Mouse (Mus musculus): ENCODE results near the gene Taz. TPM values are rescaled to one million over a fixed set of nuclear protein-coding genes. Genes with fewer than 3 reads are reported as not detected.

The Taz gene
- 69.0 and 80.5 TPM in 2 replicates for polyA plus RNA-seq (2016; fragmentation: Nextera tagmentation; extraction: Ambion mirVana)

DNA sequence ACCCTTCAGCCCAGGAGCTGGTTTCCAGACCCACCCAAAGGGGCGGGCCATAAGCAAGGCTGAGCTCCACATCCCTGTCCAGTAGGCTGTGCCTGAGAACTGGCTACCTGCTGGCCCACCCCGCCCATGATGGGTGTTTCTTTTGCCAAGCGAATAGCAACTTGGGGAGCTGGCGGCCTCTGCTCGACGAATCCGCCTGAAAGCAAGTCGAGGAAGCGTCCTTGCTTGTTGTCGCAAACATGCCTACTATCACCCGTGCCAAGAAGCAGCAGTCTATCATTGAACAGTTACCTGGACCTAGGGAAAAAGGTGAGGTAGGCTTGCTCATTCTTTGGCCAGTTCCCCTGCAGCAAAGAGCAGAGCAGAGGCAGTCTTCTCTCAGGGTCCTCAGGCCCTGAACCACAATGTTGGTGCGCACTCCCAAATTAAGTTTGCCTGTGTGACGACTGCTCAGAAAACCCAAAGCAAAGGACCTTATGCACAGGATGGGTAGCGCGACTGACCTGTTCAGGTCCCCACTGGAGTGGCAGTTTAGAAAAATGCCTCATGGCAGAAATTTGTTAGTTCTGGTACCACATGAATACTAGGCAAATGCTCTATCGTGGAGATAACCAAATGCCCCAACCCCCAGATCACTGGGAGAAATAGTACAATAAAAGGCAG, at the start of gene Taz, which contains the start of gene Dnase1l1:
TSS of gene Taz (plus strand) at position 181 of the 663 bp plus-strand sequence.
TSS of gene Dnase1l1 (minus strand) at position 606 of the 663 bp plus-strand sequence.
- 13% methylated on average over 16 of the region's 16 CpGs for WGBS
- H3K4me3 ChIP-seq = peak within 1 kb of the TSS; percentile 68

DNA sequence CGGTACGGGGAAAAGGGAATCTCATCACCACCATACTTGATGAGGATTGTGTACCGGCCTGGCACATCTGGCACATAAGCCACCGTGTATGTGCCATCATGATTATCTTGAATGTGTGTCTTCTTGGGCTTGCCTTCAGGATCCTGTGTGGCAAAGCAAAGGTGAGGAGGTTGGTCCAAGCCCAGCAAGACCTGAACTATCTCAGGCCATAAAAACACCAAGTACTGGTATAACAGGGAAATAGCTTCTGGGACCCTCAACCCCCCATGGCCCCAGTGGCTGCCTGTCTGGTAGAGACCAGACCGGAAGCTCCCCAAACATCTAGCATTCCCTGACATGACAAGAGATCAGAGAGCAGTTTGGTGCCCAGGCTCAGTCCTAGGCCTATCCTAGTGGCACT, 48.5 kb upstream of the Taz start:
- 0 out of 2 replicates have a peak, but pooled peaks cover 6% of the 10 kb centered on the region for H3K27me3 ChIP-seq (ENCODE audit: low read depth, poor library complexity, severe bottlenecking)
- no peak overlapping the region for H3K4me3 ChIP-seq
- H3K27ac ChIP-seq = no peak overlapping the region
- no peaks in the 10 kb centered on the region for H3K4me1 ChIP-seq
- no peak for DNase-seq (ENCODE audit: low spot score)
- H3K9me3 ChIP-seq (replicated peaks) = no peaks in the 10 kb centered on the region
- 90% methylated on average over 5 of the region's 5 CpGs for WGBS
- H3K36me3 ChIP-seq = peaks cover 100% of the 10 kb centered on the region

More for the DNA sequence above, at the start of gene Taz, which contains the start of gene Dnase1l1:
- peaks cover 34% of the 10 kb centered on the region for H3K27me3 ChIP-seq (ENCODE audit: low read depth, poor library complexity, severe bottlenecking)
- peaks cover 14% of the 10 kb centered on the region for H3K4me1 ChIP-seq
- DNase-seq (ENCODE audit: low spot score) = peak; percentile 62
- peak within 1 kb of the TSS; percentile 84 for H3K27ac ChIP-seq
- no peaks in the 10 kb centered on the region for H3K36me3 ChIP-seq
- H3K9me3 ChIP-seq (replicated peaks) = no peaks in the 10 kb centered on the region

DNA sequence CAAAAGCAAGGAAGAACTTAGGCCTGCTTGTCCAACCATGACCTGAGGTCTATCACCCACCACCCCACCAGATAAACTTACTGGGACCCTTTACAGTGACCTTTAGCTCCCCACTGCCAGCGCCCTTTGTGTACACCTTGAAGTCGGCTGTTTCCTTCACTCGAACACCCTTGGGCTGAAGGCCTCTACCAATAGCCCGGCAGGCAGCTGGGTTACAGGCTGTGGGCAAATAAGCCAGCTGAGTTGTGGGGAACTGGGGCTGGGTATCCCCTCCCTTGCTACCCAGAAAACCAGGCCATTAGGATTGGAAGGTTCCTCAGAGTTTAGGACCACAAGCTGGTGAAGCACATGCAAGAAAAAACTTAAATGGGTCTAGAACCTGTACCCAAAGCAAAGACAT, 41.4 kb upstream of the Taz start:
- H3K9me3 ChIP-seq (replicated peaks) = no peaks in the 10 kb centered on the region
- no peaks in the 10 kb centered on the region for H3K27me3 ChIP-seq (ENCODE audit: low read depth, poor library complexity, severe bottlenecking)
- H3K4me3 ChIP-seq = no peak overlapping the region
- H3K27ac ChIP-seq = no peak overlapping the region
- WGBS = 89% methylated on average over 4 of the region's 4 CpGs
- H3K4me1 ChIP-seq = peaks cover 5% of the 10 kb centered on the region; the same call in 1 of the 2 replicates
- DNase-seq (ENCODE audit: low spot score) = no peak
- peaks cover 87% of the 10 kb centered on the region for H3K36me3 ChIP-seq

DNA sequence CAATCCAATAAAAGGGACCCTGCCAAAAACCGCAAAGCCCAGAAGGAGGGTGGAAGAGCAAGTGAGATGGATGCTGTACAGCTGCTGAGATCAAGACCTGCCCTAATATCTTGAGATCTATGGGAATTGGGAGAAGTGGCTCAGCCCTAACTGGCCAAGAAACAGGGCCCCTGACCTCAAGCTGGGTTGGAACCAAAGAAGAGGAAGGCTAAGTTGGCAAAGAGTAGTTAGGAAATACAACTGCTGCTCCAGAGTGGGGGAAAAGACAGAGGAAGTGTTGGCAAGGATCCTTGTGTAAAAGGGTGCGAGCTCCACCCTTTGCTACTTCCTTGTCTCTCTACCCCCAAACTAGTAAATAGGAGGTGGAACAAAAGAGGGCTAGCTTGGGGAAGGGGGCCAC, 38.3 kb upstream of the Taz start:
- Histone ChIP-seq H3K36me3 (peaks cover 56% of the 10 kb centered on the region), H3K27me3 (ENCODE audit: low read depth, poor library complexity, severe bottlenecking) (0 out of 2 replicates have a peak, but pooled peaks cover 11% of the 10 kb centered on the region), H3K4me1 (peaks cover 5% of the 10 kb centered on the region; the same call in 1 of the 2 replicates), H3K27ac (no peak overlapping the region), H3K4me3 (peak overlapping the region; percentile 65), H3K9me3 (replicated peaks) (no peaks in the 10 kb centered on the region)
- 100% methylated on average over 2 of the region's 2 CpGs for WGBS
- no peak for DNase-seq (ENCODE audit: low spot score)

DNA sequence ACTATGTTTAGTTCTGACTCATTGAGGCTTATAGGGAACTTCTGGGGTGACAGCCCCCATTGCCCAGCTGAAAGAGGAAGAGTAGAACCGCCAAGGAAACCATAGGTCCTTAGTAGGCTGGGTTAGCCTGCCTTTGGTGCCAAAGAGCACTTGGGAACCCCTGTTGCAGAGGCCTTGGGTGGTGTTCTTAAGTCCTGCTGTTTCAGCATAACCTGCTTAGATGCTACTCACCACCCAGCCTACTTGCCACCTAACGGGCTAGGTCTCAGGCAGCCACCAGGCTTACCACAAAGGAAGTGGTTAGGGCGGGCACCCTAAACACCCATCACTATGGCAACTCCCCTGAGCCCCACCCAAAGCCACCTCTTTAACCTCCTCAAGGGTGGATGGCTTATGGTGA, 37.9 kb upstream of the Taz start:
- WGBS = 84% methylated on average over 3 of the region's 3 CpGs
- Histone ChIP-seq H3K4me3 (peak overlapping the region; percentile 65), H3K36me3 (peaks cover 52% of the 10 kb centered on the region)

DNA sequence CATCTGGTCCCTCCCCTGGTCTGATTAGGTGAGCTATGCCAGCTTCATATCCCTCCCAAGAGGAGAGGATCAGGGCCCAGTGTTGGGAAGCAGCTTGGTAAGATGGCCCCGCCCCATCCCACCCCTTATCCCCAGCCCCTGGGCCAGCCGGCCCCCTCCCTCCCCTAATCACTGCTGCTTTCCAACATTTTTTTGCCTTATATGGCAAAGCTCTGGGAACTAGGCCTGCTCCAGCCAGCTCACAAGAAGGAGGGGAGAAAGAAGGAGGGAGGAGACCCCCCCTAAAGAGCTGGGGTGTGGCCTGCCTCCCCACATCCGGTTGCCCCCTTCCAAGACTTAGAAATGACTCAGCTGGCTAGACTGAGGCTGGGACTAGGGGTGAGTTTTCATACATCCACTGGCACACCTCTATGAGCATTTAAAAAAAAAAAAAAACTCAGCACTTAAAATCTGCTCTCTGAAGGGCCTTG, 37.1 kb upstream of the Taz start:
- Histone ChIP-seq H3K9me3 (replicated peaks) (no peaks in the 10 kb centered on the region), H3K4me1 (peaks cover 14% of the 10 kb centered on the region), H3K36me3 (peaks cover 44% of the 10 kb centered on the region), H3K27ac (peak overlapping the region; percentile 92), H3K4me3 (peak overlapping the region; percentile 65), H3K27me3 (ENCODE audit: low read depth, poor library complexity, severe bottlenecking) (peaks cover 14% of the 10 kb centered on the region; the same call in 1 of the 2 replicates)
- peak; percentile 63 for DNase-seq (ENCODE audit: low spot score)
- 5% methylated on average over 3 of the region's 3 CpGs for WGBS

More for the DNA sequence above, 37.9 kb upstream of the Taz start:
- DNase-seq (ENCODE audit: low spot score) = no peak
- Histone ChIP-seq H3K27ac (peak overlapping the region; percentile 92), H3K4me1 (peaks cover 5% of the 10 kb centered on the region; the same call in 1 of the 2 replicates), H3K9me3 (replicated peaks) (no peaks in the 10 kb centered on the region), H3K27me3 (ENCODE audit: low read depth, poor library complexity, severe bottlenecking) (0 out of 2 replicates have a peak, but pooled peaks cover 11% of the 10 kb centered on the region)

DNA sequence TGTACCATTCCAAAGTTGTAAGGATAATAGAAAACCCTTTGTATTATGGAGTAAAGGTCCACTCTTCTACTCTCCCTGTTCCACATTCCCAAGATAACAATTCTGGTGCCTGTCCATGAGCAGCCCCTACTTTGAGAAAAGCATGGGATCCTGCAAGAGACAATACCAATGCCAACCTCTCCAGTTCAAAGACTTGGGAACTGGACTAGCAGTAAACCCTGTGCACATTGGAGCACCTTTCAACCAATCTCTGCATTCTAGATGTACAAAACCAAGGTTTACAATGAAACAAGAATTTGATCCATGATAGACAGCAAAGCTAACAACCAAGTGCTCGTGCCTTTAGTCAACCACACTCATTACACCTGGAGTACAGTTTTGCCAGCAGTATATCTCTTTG, 36.6 kb upstream of the Taz start:
- H3K4me1 ChIP-seq = peaks cover 14% of the 10 kb centered on the region
- H3K27ac ChIP-seq = peak overlapping the region; percentile 92
- no peak for DNase-seq (ENCODE audit: low spot score)
- peaks cover 39% of the 10 kb centered on the region for H3K36me3 ChIP-seq
- H3K4me3 ChIP-seq = peak overlapping the region; percentile 65
- WGBS = 26% methylated on average over 1 of the region's 1 CpGs
- no peaks in the 10 kb centered on the region for H3K9me3 ChIP-seq (replicated peaks)
- peaks cover 16% of the 10 kb centered on the region for H3K27me3 ChIP-seq (ENCODE audit: low read depth, poor library complexity, severe bottlenecking)

DNA sequence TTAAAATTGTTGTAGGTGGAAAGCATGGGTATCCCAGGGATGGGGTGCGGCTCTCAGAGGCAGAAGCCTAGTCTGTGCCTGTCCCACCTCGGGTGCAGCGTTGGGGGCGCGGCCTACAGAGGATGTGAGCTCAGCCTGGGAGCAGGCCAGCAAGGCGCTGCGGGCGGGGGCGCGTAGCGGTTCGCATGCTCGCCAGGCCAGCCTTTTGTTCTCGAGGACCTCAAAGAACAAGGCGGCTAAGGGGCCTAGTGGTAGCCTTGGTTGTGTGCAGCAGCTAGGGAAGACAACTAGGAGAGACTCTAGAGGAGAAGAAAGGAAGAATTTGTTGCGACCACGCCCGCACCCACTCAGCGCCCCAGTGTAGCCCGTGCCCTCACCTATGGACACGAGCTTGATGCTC, 36.0 kb upstream of the Taz start:
- Histone ChIP-seq H3K27ac (peak overlapping the region; percentile 92), H3K4me1 (peaks cover 14% of the 10 kb centered on the region), H3K4me3 (peak overlapping the region; percentile 65), H3K27me3 (ENCODE audit: low read depth, poor library complexity, severe bottlenecking) (peaks cover 19% of the 10 kb centered on the region), H3K9me3 (replicated peaks) (no peaks in the 10 kb centered on the region), H3K36me3 (peaks cover 33% of the 10 kb centered on the region)
- WGBS = 11% methylated on average over 21 of the region's 21 CpGs
- DNase-seq (ENCODE audit: low spot score) = peak; percentile 77

DNA sequence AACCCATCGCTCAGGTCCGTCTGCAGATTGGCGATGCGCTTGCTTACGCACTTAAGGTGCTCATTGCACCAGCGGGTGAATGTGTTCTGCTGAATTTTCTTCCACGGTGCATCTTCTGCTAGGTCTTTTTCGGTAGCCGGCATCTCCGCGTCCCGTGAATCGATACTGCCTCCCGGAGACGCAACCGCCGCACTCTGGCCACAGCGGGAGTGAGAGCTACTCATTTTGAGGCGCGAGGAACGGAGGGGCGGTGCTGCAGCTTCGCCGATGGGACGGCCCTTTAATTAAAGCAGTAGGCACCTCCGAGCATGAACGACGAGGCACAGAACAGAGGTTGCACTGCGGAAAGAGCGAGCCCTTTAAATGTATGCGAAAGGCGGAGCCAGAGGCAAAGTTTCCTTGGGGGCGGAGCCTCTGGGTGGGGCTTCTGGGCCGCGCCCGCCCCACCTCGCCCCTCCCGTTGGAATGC, 35.5 kb upstream of the Taz start:
- Histone ChIP-seq H3K4me1 (peaks cover 14% of the 10 kb centered on the region), H3K9me3 (replicated peaks) (no peaks in the 10 kb centered on the region), H3K27ac (peak overlapping the region; percentile 92), H3K36me3 (peaks cover 28% of the 10 kb centered on the region), H3K4me3 (peak overlapping the region; percentile 65), H3K27me3 (ENCODE audit: low read depth, poor library complexity, severe bottlenecking) (peaks cover 24% of the 10 kb centered on the region)
- DNase-seq (ENCODE audit: low spot score) = peak; percentile 84
- 11% methylated on average over 38 of the region's 38 CpGs for WGBS

DNA sequence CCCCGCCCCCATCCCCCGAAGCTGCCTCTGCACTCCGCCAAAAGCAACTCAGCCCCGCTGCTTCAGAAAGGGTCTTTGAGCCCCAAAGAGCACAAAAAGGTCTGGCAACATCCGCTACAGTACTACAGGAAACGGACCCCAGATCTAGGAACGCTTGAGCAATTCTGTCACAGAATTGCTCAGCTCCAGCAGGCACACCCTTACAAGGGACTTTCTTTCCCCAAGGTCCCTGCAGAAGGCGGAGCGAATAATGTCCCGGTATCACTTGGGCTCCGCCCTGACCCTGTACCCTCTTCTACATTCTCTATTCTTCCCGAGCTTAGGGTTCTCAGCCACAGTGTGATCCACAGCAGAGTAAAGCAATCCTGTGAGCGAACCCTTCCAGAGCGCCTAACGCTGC, 35.0 kb upstream of the Taz start:
- H3K4me1 ChIP-seq = peaks cover 14% of the 10 kb centered on the region
- peak overlapping the region; percentile 65 for H3K4me3 ChIP-seq
- H3K36me3 ChIP-seq = peaks cover 23% of the 10 kb centered on the region
- H3K27me3 ChIP-seq (ENCODE audit: low read depth, poor library complexity, severe bottlenecking) = peaks cover 24% of the 10 kb centered on the region
- no peak for DNase-seq (ENCODE audit: low spot score)
- 10% methylated on average over 15 of the region's 15 CpGs for WGBS
- H3K9me3 ChIP-seq (replicated peaks) = no peaks in the 10 kb centered on the region
- peak overlapping the region; percentile 92 for H3K27ac ChIP-seq

DNA sequence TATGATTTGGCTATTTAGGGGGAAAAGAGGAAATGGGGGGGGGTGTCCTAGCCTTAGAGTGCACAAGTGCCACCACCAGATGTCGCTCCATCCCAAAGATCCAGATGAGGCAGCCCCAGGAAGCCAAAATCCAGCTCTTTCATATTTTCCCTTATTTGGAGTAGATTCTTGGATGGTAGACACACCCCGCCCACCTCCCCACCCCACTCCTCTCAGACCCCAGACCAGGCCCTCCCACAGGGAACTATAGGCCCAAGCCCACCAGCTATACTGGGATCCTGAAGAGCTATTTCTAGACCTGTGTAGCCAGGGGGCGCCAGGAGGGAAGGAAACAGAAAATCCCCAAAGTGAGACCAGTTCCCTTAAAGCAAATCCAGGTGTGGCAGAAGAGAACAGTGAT, 33.1 kb upstream of the Taz start:
- peak overlapping the region; percentile 58; the same call in 1 of the 2 replicates for H3K4me3 ChIP-seq
- peak; percentile 75 for DNase-seq (ENCODE audit: low spot score)
- H3K36me3 ChIP-seq = peaks cover 4% of the 10 kb centered on the region
- no peaks in the 10 kb centered on the region for H3K9me3 ChIP-seq (replicated peaks)
- peaks cover 24% of the 10 kb centered on the region for H3K27me3 ChIP-seq (ENCODE audit: low read depth, poor library complexity, severe bottlenecking)
- peak overlapping the region; percentile 89; the same call in 1 of the 2 replicates for H3K27ac ChIP-seq
- H3K4me1 ChIP-seq = peaks cover 12% of the 10 kb centered on the region
- WGBS = 4% methylated on average over 3 of the region's 3 CpGs

DNA sequence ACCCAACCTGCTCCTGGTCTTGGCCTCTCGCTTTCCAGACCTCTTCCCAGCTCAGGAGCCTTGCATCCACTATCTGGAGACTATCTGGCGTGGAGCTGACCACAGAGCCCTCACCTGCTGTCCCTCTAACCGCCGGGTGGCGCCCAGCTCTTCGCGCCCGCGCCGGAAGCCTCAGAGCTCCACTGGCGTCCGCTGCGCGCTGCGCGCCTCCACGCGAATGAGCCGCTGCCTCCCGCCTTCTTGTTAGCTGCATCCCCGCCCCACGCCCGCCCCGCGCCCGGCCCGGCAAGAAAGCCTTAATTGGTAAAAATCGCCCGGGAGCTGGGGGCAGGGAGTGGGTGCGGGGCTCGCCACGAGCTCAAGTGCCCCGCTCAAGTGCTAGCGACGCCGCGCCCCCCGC, 32.1 kb upstream of the Taz start, which contains the start of gene Flna:
TSS of gene Flna (minus strand) at position 206 of the 400 bp plus-strand sequence.
- no peaks in the 10 kb centered on the region for H3K36me3 ChIP-seq
- H3K4me1 ChIP-seq = peaks cover 8% of the 10 kb centered on the region
- no peaks in the 10 kb centered on the region for H3K9me3 ChIP-seq (replicated peaks)
- DNase-seq (ENCODE audit: low spot score) = peak; percentile 70
- H3K4me3 ChIP-seq = peak within 1 kb of the TSS; percentile 58
- peaks cover 26% of the 10 kb centered on the region for H3K27me3 ChIP-seq (ENCODE audit: low read depth, poor library complexity, severe bottlenecking)
- H3K27ac ChIP-seq = peak within 1 kb of the TSS; percentile 89
- 7% methylated on average over 38 of the region's 38 CpGs for WGBS
